Mouse (Mus musculus) liver, postnatal 0 days (tissue): ENCODE data around the gene Fbxw9.

ENCODE experiments used
- CTCF ChIP-seq: sonication (generic); IDR thresholded peaks from 2 replicates; pipeline ENCODE4 v1.5.1; 2016; ENCODE audit warnings: antibody characterized with exemption, low read depth
- EP300 ChIP-seq: IDR thresholded peaks from 2 replicates; pipeline ENCODE4 v1.6.1; 2016; ENCODE audit warnings: antibody characterized with exemption, low read depth, mild to moderate bottlenecking

- TF ChIP-seq CTCF (no peak), EP300 (no peak)
Observed at GRCm38 (mm10) chr8:85057367-85057766, 2.5 kb upstream of the Fbxw9 start.
